Mouse (Mus musculus) stomach, postnatal 0 days (tissue): ENCODE measurements around the gene Grasp. TPM values are rescaled to one million over a fixed set of nuclear protein-coding genes. Genes with fewer than 3 reads are reported as not detected.

Experiments used
- ATAC-seq: fragments of 200-750 bp; cut with Nextera tagmentation; 2 replicates; pipeline ENCODE4 v1.8.0; 2017; ENCODE audit not compliant: low FRiP score, low TSS enrichment
- DNase-seq: peaks from one replicate; pipeline ENCODE4 v3.0.0-alpha.2; 2016; ENCODE audit warnings: low spot score
- H3K27ac ChIP-seq: fragments of 300-500 bp; sonication (generic); replicated peaks from 2 replicates; pipeline ENCODE4 v1.5.1; 2014; ENCODE audit warnings: mild to moderate bottlenecking, control low read depth
- H3K27me3 ChIP-seq: fragments of 300-500 bp; sonication (generic); 2 replicates; pipeline ENCODE4 v1.6.1; 2014; ENCODE audit warnings: low read length; ENCODE audit not compliant: control insufficient read depth, insufficient read depth
- H3K36me3 ChIP-seq: fragments of 300-500 bp; sonication (generic); 2 replicates; pipeline ENCODE4 v1.6.1; 2014; ENCODE audit warnings: low read length, mixed read lengths; ENCODE audit not compliant: control insufficient read depth, insufficient read depth
- H3K4me1 ChIP-seq: fragments of 300-500 bp; sonication (generic); replicated peaks from 2 replicates; pipeline ENCODE4 v1.6.1; 2014; ENCODE audit warnings: antibody characterized with exemption; ENCODE audit not compliant: control insufficient read depth, insufficient read depth
- H3K4me2 ChIP-seq: fragments of 300-500 bp; sonication (generic); replicated peaks from 2 replicates; pipeline ENCODE4 v1.6.1; 2014; ENCODE audit warnings: low read depth, mild to moderate bottlenecking, control low read depth, moderate library complexity
- H3K4me3 ChIP-seq: fragments of 300-500 bp; sonication (generic); 2 replicates; pipeline ENCODE4 v1.5.1; 2014; ENCODE audit warnings: low read depth, low read length, control low read depth
- H3K9ac ChIP-seq: fragments of 300-500 bp; sonication (generic); 2 replicates; pipeline ENCODE4 v1.6.1; 2014; ENCODE audit warnings: mild to moderate bottlenecking, low read length, control low read depth, mixed read lengths
- H3K9me3 ChIP-seq: fragments of 300-500 bp; sonication (generic); 2 replicates; pipeline ENCODE4 v1.6.1; 2016; ENCODE audit warnings: low read length; ENCODE audit not compliant: control insufficient read depth
- CTCF ChIP-seq: IDR thresholded peaks from 2 replicates; pipeline ENCODE4 v1.5.1; 2016; ENCODE audit warnings: antibody characterized with exemption, low read depth, mild to moderate bottlenecking, moderate library complexity
- EP300 ChIP-seq: optimal IDR thresholded peaks from 2 replicates; pipeline ENCODE3; 2016; ENCODE audit warnings: antibody characterized with exemption
- WGBS: fragments of 180-500 bp; shearing (Covaris S2); extraction: QIAGEN DNeasy Blood & Tissue Kit; methylation state at CpG from one replicate; pipeline ENCODE4 v1.1.7; 2014; 5-methylcytosine and 5-hydroxymethylcytosine counted together
- polyA plus RNA-seq: library from polyadenylated mRNA; unstranded; fragments of >200 nt; fragmentation: Nextera tagmentation; extraction: Ambion mirVana; gene quantifications from 2 replicates; pipeline ENCODE4 v1.2.1, GENCODE M21; 2015

The Grasp gene
- polyA plus RNA-seq, 1 experiment from 2014 or later, result 2.0 TPM

DNA sequence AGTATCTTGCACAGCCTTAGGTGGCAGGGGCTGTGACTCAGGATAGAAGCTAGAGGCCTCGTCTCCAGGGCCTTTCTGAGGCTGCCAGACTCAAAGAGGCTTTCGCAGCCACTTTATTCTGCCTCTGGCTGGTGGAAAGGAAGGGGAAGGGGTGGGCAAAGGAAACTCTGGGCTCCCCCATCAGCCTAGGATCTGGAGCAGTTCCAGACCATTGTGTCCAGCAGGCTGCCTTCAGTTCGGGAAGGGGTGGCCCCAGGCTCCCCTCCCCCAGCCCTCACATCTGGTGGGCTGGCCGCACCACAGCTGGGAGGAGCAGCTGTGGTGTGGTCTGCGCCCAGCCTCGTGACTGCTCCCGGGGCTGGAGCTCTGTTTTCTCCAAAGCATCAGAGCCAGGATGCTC, 4.0 kb downstream of the Grasp start:
- H3K9me3 ChIP-seq, result no peaks in the 10 kb centered on the region
- no peak overlapping the region; the same call in 1 of the 2 replicates for H3K9ac ChIP-seq
- ATAC-seq, result peak; percentile 41; the same call in 1 of the 2 replicates
- peak overlapping the region; percentile 75 for H3K27ac ChIP-seq
- no peak overlapping the region for H3K4me3 ChIP-seq
- no peaks in the 10 kb centered on the region for H3K27me3 ChIP-seq
- peaks cover 5% of the 10 kb centered on the region; the same call in 1 of the 2 replicates for H3K4me1 ChIP-seq
- H3K4me2 ChIP-seq, result peak overlapping the region; percentile 34
- no peak for TF ChIP-seq CTCF
- no peak for TF ChIP-seq EP300
- WGBS, result 35% methylated on average over 6 of the region's 7 CpGs
- H3K36me3 ChIP-seq, result peaks cover 6% of the 10 kb centered on the region; the same call in 1 of the 2 replicates
- no peak for DNase-seq

DNA sequence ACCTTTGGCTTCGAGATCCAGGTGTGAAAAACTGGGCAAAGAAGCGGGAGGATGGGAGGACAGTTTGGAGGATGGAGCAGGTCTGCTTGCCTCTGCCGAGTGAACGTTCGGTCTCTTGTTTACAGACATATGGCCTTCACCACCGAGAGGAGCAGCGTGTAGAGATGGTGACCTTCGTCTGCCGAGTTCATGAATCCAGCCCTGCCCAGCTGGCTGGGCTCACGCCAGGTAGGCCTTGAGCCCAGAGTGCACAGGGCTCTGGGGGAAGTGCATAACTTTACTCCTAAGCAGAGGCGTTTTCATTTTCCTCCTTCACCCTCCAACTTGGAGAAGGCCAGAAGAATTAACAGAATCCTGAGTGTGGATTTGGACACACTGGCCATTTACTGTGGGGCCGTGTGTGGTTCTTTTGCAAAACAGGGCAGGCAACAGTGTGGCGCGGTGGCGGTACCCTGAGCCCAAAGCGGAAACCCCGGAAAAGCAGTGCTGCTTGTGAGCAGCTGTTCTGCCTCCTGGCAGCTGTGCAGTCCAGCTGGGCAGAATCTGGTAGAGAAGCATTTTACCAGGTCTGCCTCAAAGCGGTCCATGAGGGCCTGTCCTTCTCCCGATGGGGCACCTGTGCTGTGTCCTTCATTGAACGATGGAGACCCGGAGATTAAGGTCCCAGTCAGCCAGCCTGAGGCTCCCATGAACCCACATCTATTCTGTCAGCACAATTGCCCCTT, 5.0 kb downstream of the Grasp start:
- DNase-seq, result no peak
- Histone ChIP-seq H3K36me3 (peaks cover 6% of the 10 kb centered on the region; the same call in 1 of the 2 replicates), H3K4me3 (no peak overlapping the region), H3K4me2 (no peak overlapping the region), H3K27me3 (no peaks in the 10 kb centered on the region), H3K4me1 (no peaks in the 10 kb centered on the region; the same call in 1 of the 2 replicates), H3K9ac (no peak overlapping the region), H3K9me3 (no peaks in the 10 kb centered on the region), H3K27ac (peak overlapping the region; percentile 75; the same call in 1 of the 2 replicates)
- ATAC-seq, result no peak
- WGBS, result 59% methylated on average over 21 of the region's 21 CpGs
- TF ChIP-seq EP300 (no peak), CTCF (no peak)

DNA sequence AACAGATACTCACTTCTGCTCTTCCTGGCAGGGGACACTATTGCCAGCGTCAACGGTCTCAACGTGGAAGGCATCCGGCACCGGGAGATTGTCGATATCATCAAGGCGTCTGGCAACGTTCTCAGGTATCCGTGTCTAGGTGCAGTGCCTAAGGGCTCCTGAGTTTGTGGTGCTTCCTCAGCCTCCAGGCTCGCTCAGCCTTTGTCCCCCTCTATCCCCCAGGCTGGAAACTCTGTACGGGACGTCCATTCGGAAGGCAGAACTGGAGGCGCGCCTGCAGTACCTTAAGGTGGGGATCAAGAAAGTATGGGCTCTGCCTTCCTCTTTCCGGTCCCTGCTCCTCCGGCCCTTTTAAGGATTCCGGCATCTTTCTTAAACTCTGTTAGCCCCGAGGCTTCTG, 6.5 kb downstream of the Grasp start:
- H3K4me1 ChIP-seq, result no peaks in the 10 kb centered on the region; the same call in 1 of the 2 replicates

DNA sequence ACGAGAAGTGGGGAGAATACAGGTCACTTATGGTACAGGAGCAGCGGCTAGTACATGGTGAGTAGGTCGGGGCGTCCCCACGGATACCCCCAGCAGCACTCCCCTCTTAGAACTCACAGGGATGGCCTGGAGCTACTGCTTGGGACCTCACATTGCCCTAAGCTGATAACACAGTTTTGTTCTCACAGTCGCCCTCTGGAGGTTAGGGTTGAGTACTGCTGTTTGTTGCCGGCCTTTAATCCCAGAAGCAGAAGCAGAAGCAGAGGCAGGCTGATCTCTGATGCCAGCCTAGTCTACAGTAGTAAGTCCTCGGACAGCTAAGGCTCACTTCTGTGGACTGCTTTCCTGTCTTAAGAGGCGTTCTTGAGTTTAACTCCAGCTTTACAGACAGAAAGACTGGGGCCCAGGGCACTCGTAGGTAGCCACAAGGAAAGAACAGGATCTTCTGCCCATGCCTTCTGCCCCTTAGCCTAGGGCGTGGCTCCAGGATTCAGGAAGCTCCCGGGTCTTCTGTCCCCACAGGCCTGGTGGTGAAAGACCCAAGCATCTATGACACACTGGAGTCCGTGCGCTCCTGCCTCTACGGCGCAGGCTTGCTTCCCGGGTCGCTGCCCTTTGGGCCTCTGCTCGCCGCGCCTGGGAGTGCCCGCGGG, 7.1 kb downstream of the Grasp start:
- no peak overlapping the region for H3K4me2 ChIP-seq
- DNase-seq (no peak), ATAC-seq (no peak)
- no peaks in the 10 kb centered on the region; the same call in 1 of the 2 replicates for H3K4me1 ChIP-seq
- peaks cover 6% of the 10 kb centered on the region; the same call in 1 of the 2 replicates for H3K36me3 ChIP-seq
- no peak overlapping the region for H3K9ac ChIP-seq
- no peaks in the 10 kb centered on the region for H3K27me3 ChIP-seq
- 85% methylated on average over 23 of the region's 23 CpGs for WGBS
- no peak overlapping the region for H3K4me3 ChIP-seq
- H3K27ac ChIP-seq, result no peak overlapping the region
- H3K9me3 ChIP-seq, result no peaks in the 10 kb centered on the region
- TF ChIP-seq CTCF (peak; percentile 66), EP300 (no peak)

More for the DNA sequence above, 6.5 kb downstream of the Grasp start:
- Histone ChIP-seq H3K4me3 (no peak overlapping the region), H3K4me2 (no peak overlapping the region), H3K9me3 (no peaks in the 10 kb centered on the region), H3K36me3 (peaks cover 6% of the 10 kb centered on the region; the same call in 1 of the 2 replicates), H3K27me3 (no peaks in the 10 kb centered on the region), H3K27ac (no peak overlapping the region), H3K9ac (no peak overlapping the region)
- ATAC-seq (no peak), DNase-seq (no peak)
- WGBS, result 94% methylated on average over 19 of the region's 19 CpGs
- TF ChIP-seq CTCF, result no peak
- TF ChIP-seq EP300, result no peak

DNA sequence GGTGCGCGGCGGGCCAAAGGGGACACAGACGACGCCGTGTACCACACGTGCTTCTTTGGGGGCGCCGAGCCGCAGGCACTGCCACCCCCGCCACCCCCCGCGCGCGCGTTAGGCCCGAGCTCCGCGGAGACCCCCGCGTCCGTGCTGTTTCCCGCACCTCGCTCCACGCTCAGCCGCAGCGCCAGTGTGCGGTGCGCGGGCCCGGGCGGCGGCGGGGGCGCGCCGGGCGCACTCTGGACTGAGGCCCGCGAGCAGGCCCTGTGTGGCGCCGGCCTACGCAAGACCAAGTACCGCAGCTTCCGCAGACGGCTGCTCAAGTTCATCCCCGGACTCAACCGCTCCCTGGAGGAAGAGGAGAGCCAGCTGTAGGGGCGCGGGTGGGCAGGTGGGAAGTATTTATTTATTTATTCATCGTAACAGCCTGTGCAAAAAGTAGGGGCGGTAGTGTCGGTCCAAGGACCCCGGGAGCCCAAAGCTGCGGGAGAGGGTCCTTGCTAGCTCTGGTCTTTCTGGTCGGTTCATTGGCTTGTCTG, 7.7 kb downstream of the Grasp start:
- Histone ChIP-seq H3K9ac (no peak overlapping the region), H3K27ac (no peak overlapping the region), H3K4me1 (no peaks in the 10 kb centered on the region; the same call in 1 of the 2 replicates), H3K27me3 (no peaks in the 10 kb centered on the region), H3K4me3 (no peak overlapping the region), H3K9me3 (no peaks in the 10 kb centered on the region), H3K4me2 (no peak overlapping the region), H3K36me3 (peaks cover 6% of the 10 kb centered on the region; the same call in 1 of the 2 replicates)
- TF ChIP-seq CTCF (no peak), EP300 (no peak)
- DNase-seq (no peak), ATAC-seq (no peak)
- WGBS, result 66% methylated on average over 41 of the region's 56 CpGs
